Mouse (Mus musculus) MEL (cell line): ENCODE results near the gene Hspb11.

Experiments used
- CTCF ChIP-seq, 3 experiments: IDR thresholded peaks in 2 of 3; conservative IDR thresholded peaks in 1 of 3; 2 replicates each; pipeline ENCODE4 v1.5.1; 2011 to 2012; ENCODE audit warnings: low read length in 3 of 3, low read depth in 2 of 3, mild to moderate bottlenecking in 2 of 3, improper control_type of control experiment in 1 of 3, inconsistent platforms in 1 of 3, mixed read lengths in 1 of 3, moderate library complexity in 1 of 3; ENCODE audit not compliant: control insufficient read depth in 1 of 3, insufficient read depth in 1 of 3, poor library complexity in 1 of 3, severe bottlenecking in 1 of 3
- EP300 ChIP-seq, 2 experiments: IDR thresholded peaks; 2 replicates each; pipeline ENCODE4 v1.6.1; 2011; ENCODE audit warnings: improper control_type of control experiment in 2 of 2, low read length in 2 of 2, low read depth in 1 of 2, mild to moderate bottlenecking in 1 of 2
- GATA1 ChIP-seq: IDR thresholded peaks from 2 replicates; pipeline ENCODE4 v1.6.1; 2011; ENCODE audit warnings: low read depth, low read length, improper control_type of control experiment
- USF1 ChIP-seq: IDR thresholded peaks from 2 replicates; pipeline ENCODE4 v1.6.1; 2014; ENCODE audit warnings: low read depth, mild to moderate bottlenecking, inconsistent platforms, low read length, improper control_type of control experiment, moderate library complexity
- ZKSCAN1 ChIP-seq: IDR thresholded peaks from 2 replicates; pipeline ENCODE4 v1.6.1; 2012; ENCODE audit warnings: low read depth, mild to moderate bottlenecking, inconsistent platforms, low read length, improper control_type of control experiment, moderate library complexity

DNA sequence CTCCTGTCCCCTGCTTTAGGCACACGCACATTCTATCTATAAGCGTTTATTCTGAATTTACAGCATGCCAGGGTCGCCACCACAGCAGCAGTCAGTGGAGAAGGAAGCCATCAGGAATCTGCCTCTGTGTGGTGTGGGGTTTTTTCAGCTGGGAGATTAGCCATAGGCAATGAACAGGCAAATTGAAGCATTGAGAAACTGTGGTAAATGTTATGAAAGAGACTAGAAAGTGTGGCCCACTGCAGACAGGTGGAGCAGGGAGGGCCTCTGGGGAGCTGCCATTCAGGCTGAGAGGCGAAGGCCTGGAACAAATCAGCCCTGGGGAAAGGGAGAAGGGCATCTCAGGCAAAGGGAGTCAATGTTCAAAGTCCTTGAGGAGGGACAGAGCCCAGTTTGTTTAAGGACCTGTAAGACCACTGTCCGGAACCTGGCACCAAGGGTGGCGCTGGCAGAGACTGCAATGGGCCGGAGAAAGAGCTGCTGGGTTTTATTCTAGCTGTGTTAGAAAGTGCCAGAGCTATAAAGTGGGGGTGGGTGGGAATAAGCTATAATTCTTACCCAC is 46.5 kb downstream of the Hspb11 start:
- TF ChIP-seq CTCF (IDR thresholded peaks at IDR 0.05 in 2 of 3, conservative IDR thresholded peaks at IDR 0.05 in 1 of 3; ENCODE audit: control insufficient read depth in 1 of 3, insufficient read depth in 1 of 3, low read depth in 2 of 3, low read length in 3 of 3, poor library complexity in 1 of 3, severe bottlenecking in 1 of 3) (no peak), GATA1 (no peak), ZKSCAN1 (no peak), USF1 (no peak), EP300 (IDR thresholded peaks at IDR 0.05; ENCODE audit: low read depth in 1 of 2, low read length in 2 of 2) (no peak)
